Mouse (Mus musculus): ENCODE results near the gene Enthd1.

Gene Enthd1

GRCm38 (mm10) chr15:80410661-80411060, 154.3 kb downstream of the Enthd1 start:
- DNase-seq (ENCODE audit: low spot score in 2 of 2) = no peak

GRCm38 (mm10) chr15:80407873-80408272, 157.1 kb downstream of the Enthd1 start:
- no peak for DNase-seq (ENCODE audit: low spot score in 2 of 2)
